Mouse (Mus musculus) gastrocnemius, postnatal 4 days (tissue): ENCODE measurements around the gene Crk. TPM values are rescaled to one million over a fixed set of nuclear protein-coding genes. Genes with fewer than 3 reads are reported as not detected.

Experiments used
- DNase-seq, 2 experiments: peaks; one replicate each; pipeline ENCODE4 v3.0.0; 2021 to 2022; ENCODE audit warnings: low spot score in 2 of 2, mixed read lengths in 2 of 2
- total RNA-seq, 2 experiments: library from RNA; stranded (reverse); gene quantifications; 2 replicates each; pipeline ENCODE4 v1.2.3; 2021

Crk gene
- total RNA-seq, 2 experiments from 2014 or later: 67.5 to 76.6 TPM

DNA sequence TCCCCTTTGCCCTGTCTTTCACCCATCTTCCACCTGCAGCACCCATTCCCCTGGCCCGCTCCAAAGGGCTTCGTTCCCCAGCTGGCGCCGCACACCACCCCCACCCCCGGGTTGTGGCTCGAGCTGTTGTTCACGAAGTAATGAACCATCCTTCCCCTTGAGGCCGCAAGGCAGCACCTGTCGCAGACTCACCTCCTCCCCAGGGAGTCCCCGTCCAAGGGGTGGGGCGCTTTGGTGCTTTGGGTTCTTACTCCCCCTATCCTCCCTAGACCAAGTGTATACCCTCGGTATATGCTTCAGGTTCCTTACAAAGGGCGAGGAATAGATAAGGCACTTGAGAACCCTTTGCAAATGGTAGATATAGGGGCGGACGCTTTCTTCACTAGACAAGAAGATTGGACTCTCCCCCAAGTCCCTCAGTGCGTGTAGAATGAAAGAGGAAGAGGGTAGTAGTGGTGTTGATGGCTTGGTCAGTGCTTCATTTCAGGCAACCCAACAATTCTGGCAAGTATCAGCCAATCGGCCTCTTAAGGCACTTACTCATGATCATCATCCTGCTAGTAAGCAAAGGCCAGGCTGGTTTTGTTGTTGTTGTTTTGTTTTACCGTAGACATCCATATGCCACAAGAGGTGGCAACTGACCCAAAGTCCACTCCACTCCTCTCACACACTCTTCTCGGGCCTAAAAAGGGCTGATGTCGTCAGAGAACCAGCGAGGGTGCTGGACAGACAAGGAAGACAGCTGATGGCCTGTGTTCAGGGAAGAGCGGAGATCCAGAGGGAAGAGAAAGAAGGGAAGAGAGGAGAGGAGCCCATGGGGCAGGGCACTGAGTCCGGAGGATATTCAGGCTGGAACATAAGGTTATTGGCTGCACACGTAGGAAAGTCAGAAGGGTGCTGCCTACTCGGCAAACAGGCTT, 24.3 kb upstream of the Crk start:
- no peak for DNase-seq

DNA sequence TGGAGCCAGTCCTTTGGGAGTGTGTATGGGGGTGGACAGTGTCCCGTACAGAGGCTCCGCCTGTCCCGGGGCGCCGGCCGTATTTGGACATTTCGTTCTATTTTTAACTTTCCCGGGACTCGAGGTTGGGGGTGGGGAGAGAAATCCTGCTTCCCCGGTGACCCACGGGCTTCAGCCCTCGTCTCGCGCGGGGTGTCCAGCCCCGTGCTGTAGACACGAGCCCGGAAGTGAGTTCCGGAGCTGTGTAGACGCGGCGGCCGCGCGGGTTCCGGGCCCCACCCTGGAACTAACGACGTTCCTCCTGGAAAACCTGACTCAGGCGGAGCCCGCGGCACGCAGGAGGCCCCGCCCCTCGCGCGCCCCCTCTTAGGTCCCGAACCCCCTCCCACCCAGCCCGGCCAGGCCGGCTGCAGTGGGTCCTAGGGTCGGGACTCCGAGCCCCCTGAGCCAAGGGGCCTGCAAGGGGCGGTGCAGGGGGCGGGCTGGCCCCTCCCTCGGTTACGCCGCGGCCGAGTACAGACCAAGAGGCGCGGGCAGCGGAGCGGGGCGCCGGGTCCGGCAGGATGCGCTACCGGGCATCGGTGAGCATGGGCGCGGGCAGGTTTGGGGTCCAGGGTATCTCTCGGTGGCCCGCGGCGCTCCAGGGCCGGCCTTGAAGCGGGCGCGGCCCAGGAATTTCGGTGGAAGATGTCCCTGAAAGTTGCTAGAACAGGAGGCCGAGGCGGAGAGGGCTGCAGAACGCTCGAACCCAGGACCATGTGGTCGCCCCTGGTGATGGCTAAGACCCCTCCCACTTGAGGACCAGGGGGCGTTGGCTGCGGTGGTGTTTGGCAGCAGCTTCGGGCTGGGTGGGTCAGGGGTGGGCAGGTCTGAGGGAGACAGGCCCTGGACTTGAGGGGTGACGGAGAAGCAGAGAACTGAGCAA, 23.2 kb upstream of the Crk start:
- DNase-seq: peak; percentile 72 to 79

DNA sequence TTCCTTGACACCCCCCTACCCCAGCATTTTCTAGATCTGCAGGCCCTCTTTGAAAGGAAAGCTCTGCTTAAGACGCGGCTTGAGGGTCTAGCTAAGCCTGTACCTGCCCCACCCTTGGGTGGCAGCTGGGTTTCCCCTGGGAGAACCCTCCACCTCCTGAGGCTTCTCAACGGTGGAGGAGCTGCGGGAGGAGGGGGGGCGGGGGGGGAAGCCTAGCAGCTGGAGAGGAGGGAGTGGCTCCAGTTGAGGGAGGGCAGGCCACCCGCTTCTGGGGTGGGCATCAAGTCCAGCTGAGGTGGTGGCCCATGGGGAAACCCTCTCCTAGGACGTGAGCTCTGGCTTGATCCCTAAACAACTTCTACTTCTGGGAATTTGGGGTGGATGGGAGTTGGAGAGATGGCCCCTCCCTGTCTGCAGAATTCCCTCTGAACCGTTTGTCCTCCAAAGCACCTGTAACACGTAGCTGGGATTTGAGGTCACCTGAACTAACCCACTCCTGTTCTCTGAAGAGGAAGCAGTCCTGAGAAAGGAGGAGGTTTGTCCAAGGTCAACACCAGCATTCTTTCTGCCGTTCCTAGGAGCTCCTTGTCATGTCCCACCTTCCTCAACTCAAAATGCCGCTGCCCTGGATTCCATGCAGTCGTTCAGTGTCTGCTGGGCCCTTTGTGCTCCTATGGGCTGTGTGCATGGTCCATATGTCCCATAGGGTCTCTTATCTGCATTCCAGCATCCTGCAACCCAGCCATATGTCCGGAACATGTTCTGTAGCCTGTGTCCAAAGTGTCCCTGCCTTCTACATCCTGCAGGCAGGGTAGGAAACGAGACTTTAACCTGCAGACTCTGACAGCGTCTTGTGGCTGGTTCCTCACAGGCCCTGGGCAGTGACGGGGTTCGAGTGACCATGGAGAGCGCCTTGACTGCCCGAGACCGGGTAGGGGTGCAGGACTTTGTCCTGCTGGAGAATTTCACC, 22.2 kb upstream of the Crk start:
- DNase-seq: no peak

DNA sequence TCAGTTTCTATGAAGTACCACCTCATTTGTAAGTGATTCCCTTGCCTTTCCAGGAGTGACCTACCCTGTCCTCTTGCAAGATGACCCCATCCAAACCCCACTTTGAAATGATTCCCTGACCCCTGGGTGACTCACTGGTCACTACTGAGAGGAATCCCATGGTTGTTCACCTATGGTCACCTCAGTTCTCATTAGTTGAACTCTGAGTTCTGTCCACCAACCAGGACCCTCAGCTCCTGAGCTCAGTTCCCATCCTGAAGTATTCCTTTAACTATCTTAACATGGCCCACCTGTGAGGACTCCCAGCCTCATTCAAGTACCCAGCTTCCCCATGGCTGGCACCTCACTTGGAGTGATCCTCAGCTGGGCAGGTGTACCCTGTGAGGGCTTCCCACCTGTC, 21.2 kb upstream of the Crk start:
- no peak for DNase-seq

DNA sequence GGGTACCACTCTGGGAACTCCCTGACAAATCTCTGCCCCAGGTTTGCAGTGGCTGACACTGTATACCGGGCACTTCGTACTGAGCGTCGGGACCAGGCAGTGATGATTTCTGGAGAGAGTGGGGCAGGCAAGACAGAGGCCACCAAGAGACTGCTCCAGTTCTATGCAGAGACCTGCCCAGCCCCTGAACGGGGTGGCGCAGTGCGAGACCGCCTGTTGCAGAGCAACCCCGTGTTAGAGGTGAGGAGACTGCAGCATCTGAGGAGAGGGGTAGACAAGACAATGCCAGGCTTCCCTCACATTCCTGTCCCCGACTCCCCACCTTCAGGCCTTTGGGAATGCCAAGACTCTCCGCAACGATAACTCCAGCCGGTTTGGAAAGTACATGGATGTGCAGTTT, 20.7 kb upstream of the Crk start:
- DNase-seq: no peak

DNA sequence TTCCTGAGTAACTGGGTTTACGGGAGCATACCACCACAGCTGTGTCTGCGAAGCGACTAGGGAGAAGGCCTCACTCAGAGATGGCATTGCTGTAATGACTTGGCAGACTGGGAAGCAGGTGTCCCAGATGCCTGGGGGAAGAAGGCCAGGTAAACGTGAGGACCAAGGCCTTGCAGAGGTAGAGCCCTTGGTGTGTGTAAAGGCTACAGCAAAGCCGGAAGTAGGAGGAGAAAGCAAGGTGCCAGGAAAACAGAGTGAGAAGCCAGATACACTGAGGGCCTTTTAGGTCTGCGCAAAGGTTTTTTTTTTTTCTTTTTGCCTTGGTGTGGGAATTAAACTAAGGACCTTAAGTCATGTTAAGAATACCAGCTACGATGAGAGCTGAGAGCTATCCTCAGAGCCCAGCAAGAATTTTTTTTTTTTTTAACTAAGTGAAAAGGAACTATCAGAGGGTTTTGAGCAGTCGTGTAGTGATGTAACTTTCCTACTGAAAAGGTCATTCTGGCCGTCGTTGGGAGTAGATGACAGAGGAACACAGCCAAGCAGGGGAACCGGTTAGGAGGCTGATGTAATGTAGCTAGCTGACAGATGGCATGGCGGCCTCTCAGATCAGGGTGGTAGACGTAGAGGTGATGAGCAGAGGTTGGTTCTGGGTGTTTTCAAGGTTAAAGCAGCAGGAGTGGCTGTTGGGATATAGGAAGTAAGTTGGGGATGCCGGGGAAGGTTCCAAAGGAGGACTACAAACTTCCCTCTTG, 19.9 kb upstream of the Crk start:
- DNase-seq: no peak

DNA sequence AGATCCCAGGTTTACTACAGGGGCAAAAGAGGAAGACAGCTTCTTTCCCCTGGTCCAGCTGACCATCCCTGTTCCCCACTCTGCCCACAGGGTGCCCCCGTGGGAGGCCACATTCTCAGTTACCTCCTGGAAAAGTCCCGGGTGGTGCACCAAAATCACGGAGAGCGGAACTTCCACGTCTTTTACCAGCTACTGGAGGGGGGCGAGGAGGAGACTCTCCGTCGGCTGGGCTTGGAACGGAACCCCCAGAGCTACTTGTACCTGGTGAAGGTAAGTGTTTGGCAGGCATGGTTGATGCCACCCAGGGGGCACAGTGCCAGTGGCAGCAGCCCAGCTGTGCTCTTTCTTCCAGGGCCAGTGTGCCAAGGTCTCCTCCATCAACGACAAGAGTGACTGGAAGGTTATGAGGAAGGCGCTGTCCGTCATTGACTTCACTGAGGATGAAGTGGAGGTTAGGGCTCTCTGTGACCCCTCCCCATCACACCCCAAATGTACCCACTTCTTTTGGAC, 18.9 kb upstream of the Crk start:
- DNase-seq: no peak

DNA sequence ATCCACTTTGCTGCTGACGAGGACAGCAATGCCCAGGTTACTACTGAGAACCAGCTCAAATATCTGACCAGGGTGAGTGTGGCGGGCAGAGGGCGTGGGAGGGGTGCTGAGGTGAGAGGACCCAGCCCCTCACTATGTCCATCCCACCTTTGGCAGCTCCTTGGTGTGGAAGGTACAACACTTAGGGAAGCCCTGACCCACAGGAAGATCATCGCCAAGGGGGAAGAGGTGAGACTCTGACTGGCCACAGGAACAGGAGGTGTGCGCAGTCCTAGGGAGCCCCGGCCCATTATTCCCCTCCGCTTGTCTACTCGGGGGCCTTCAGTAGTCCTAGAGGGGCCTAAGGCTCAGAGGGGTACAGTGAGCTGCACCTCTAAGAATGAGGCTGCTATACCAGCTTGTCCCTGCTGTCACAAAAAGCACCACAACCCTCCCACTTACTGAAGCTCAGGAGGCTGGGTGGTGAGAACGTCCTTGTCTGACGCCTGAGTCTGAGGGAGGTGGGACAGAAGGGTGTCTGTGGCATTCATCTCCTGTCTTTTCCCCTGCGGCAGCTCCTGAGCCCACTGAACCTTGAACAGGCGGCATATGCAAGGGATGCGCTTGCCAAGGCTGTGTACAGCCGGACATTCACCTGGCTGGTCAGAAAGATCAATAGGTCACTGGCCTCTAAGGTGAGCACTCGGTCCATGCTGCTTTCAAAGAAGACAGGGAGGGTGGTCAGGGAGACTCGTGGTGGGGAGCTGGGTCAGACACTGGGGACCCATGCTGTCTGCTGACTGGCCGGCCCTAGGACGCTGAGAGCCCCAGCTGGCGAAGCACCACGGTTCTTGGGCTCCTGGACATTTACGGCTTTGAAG, 17.9 kb upstream of the Crk start:
- no peak for DNase-seq

DNA sequence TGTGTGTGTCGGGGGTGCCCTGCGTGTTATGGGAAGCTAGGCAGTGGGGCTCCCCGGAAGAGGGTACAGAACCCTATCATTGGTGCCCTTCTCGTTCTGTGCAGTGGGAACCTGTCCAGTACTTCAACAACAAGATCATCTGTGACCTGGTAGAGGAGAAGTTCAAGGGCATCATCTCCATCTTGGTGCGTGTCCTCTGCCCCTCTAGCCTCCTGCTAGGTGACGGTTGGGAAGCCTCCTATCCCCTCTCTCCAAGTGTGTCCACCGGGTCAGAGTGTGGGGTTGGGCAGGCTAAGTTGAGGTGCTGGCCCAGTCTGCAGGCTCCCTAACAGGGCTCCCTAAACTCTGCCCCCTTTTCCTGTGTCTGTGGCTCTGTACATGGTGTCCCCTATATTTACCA, 16.9 kb upstream of the Crk start:
- DNase-seq: no peak

DNA sequence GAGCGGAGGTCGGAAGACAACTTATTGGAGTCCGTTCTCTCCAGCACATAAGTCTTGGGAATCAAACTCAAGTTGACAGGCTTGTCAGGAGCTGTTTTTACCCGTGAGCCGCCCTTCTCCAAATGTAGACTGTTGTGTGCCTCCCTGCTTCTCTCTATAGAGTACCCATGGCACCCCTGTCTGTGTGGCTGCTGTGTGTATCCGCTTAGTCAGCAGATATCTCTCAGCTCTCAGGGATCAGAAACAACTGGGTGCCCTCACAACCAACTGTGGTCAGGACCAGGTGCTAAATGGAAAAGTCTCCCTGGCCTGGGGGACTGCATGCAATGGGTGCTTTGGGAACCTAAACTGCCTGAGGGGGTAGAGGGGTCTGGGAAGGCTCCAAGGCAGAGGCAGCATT, 12.8 kb upstream of the Crk start:
- no peak for DNase-seq

DNA sequence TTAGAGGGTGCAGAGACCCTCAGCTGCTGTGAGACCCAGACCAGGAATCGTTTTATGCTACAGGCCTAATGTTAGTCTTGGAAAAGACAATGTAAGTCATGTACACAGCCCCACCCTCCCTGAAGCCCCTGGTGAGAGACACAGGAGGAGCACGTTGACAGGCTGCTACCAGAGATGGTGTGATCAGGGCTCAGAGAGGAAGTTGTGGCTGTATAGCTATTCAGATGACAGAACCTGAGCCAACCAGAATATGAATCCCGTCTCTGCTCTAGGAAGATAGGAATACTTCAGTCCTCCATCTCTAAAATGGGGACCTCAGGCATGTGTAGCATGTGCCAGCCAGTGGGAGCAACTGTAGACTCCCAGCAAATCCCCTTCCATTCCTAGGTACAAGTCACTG, 10.4 kb upstream of the Crk start:
- no peak for DNase-seq

DNA sequence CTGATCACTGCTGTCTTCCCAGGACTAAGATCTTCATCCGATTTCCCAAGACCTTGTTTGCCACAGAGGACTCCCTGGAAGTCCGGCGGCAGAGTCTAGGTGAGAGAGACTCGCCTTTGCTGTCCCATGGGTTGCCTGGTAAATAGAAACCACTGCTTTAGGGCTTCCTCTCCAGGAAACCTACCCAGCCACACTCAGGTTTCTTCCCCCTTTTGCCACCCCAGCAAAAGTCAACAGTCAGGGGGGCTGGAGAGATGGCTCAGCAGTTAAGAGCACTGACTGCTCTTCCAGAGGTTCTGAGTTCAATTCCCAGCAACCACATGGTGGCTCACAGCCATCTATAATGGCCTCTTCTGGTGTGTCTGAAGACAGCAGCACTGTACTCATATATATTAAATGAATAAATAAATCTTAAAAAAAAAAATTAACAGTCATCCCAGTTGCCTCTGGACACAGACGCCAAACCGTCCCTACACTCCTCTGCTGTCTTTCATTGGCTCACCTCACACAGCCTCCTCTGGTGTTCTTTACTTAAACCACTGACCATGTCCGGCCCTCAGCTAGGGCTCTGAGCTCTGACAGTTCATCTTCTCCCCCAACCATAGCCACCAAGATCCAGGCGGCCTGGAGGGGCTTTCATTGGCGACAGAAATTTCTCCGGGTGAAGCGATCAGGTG, 9.7 kb upstream of the Crk start:
- no peak for DNase-seq

DNA sequence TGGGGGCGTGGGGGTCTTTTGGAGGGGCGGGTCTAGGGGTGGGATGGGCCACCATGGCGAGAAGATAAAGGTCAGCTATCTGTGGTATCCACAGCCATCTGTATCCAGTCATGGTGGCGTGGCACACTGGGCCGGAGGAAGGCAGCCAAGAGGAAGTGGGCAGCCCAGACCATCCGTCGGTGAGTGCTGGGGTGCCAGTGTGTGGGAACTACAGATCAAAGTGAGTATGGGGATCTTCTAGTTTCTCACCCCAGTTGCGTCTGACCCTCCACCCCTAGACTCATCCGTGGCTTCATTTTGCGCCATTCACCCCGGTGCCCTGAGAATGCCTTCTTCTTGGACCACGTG, 9.2 kb upstream of the Crk start:
- DNase-seq: no peak

DNA sequence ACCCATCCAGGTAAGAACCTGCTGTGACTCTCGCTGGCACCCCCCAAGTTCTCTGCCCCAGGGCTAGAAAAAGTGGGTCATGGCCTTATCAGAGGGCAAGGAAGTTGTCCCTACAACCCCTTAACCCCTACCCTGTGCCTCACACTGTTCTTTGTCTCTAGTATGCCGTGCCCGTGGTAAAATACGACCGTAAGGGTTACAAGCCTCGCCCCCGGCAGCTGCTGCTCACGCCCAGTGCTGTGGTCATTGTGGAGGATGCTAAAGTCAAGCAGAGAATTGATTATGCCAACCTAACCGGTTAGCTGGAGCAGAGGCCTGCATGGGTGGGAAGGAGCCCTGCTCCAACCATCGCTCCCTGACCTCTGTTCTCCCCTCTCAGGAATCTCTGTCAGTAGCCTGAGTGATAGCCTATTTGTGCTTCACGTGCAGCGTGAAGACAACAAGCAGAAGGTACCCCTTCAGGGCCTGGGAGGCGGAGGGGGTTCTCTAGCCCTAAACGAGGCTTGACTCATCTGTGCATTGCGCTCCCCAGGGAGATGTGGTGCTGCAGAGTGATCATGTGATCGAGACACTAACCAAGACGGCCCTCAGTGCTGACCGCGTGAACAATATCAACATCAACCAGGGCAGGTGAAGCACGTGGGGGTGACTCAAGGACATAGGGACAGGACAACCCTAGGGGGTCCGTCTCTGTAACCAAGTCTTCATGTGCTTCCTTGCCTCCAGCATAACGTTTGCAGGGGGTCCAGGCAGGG, 7.5 kb upstream of the Crk start:
- no peak for DNase-seq

DNA sequence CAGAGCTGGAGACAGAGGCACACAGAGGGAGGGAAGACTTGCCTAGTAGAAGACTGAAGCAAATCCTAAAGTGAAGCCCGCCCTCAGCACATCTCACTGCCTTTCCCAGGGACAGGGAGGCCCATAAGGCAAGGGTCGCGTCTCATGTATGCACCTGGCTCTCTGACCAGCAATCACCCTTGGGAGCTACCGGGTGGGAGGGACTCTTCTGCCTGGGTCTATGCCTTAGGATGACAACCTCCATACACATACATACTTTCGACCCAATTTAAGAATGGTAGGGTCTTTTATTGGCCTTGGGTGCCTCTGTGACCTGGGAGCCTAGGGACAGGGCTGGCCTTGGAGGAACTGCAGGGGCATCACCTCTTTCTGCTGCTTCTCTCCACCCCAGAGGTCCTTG, 5.6 kb upstream of the Crk start:
- DNase-seq: no peak

DNA sequence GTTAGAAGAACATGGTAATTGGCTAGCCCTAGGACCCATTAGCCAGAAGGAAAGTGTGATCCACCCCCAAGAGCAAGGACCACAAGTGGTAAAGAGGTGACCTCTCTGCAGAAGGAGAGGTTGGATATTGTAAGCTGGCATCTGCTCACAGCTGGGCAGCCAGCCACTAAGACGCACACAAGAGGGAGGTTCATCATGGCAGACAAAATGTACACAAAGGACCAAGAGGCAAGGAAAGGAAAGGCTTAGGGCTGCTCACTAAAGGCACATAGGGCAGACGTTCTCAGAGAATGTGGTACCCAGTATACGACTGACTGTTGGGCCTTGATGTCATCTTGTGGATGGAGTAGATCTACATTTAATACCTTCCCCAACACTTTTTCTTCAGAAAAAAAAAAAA, 4.2 kb upstream of the Crk start:
- no peak for DNase-seq

DNA sequence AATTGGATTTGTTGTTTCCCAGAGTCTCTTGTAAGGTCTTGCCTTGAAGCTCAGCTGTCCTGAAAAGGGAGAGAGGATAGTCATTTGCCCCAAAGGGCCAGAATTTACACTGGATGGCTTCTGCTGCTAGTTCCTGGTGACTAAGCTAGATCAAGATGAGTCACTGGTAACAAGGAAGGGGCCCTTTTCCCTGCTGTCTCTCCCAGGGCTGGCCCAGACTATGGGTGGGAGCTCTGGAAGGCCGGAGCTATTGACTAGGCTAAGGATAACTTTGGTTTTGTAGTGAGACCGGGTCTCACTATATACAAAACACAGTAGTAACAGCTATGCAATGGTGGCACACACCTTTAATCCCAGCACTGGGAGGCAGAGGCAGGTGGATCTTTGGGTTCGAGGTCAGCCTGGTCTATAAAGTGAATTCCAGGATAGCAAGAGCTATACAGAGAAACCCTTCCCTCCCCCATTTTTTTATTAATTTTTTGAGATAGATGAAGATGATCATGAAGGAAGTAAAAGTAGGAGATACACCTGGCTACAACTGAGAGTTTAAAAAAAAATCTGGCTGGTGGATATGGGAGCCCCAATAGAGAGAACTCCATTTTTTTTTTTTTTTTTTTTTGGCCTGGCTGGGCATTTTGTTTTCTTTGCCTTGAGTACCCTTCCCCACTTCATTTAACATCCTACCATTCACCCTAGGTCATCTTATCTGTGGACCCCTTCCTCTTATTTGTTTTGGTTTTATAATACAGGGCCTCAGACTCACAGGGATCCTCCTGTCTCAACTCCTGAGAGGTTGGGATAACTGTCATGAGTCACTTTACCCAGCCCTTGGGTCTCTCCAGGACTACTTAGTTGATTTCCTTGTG, 945 bp upstream of the Crk start:
- no peak for DNase-seq
